Mouse (Mus musculus) liver, embryonic 11.5 days (tissue): ENCODE results near the gene Foxp1. TPM values are rescaled to one million over a fixed set of nuclear protein-coding genes. Genes with fewer than 3 reads are reported as not detected.

Source experiments
- ATAC-seq: fragments of 200-750 bp; cut with Nextera tagmentation; replicated peaks from 2 replicates; pipeline ENCODE4 v1.8.0; 2017; ENCODE audit warnings: moderate number of reproducible peaks, mild to moderate bottlenecking, moderate TSS enrichment, moderate library complexity; ENCODE audit not compliant: low FRiP score
- DNase-seq: peaks from one replicate; pipeline ENCODE4 v3.0.0-alpha.2; 2017; ENCODE audit warnings: low spot score
- H3K27ac ChIP-seq: fragments of 300-500 bp; sonication (generic); 2 replicates; pipeline ENCODE4 v1.5.1; 2014; ENCODE audit warnings: mild to moderate bottlenecking, low read depth, low read length, control low read depth
- H3K27me3 ChIP-seq: fragments of 300-500 bp; sonication (generic); replicated peaks from 2 replicates; pipeline ENCODE4 v1.6.1; 2014; ENCODE audit warnings: low read length, mixed read lengths; ENCODE audit not compliant: control insufficient read depth, insufficient read depth
- H3K36me3 ChIP-seq: fragments of 300-500 bp; sonication (generic); 2 replicates; pipeline ENCODE4 v1.6.1; 2014; ENCODE audit warnings: mild to moderate bottlenecking, low read length, moderate library complexity, mixed read lengths; ENCODE audit not compliant: control insufficient read depth, insufficient read depth
- H3K4me1 ChIP-seq: fragments of 300-500 bp; sonication (generic); replicated peaks from 2 replicates; pipeline ENCODE4 v1.6.1; 2014; ENCODE audit warnings: low read length, mixed read lengths; ENCODE audit not compliant: control insufficient read depth, insufficient read depth
- H3K4me2 ChIP-seq: fragments of 300-500 bp; sonication (generic); 2 replicates; pipeline ENCODE4 v1.6.1; 2014; ENCODE audit warnings: mild to moderate bottlenecking, control low read depth, moderate library complexity
- H3K4me3 ChIP-seq: fragments of 300-500 bp; sonication (generic); 2 replicates; pipeline ENCODE4 v1.5.1; 2014; ENCODE audit warnings: low read depth, low read length, control low read depth
- H3K9ac ChIP-seq: fragments of 300-500 bp; sonication (generic); 2 replicates; pipeline ENCODE4 v1.6.1; 2014; ENCODE audit warnings: low read depth, low read length, control low read depth
- H3K9me3 ChIP-seq: fragments of 300-500 bp; sonication (generic); 2 replicates; pipeline ENCODE4 v1.6.1; 2016; ENCODE audit warnings: low read length, inconsistent platforms, mixed read lengths; ENCODE audit not compliant: control insufficient read depth
- WGBS: fragments of 180-500 bp; shearing (Covaris S2); extraction: QIAGEN DNeasy Blood & Tissue Kit; methylation state at CpG from one replicate; pipeline ENCODE4 v1.1.7; 2014; 5-methylcytosine and 5-hydroxymethylcytosine counted together
- polyA plus RNA-seq: library from polyadenylated mRNA; unstranded; fragments of >200 nt; fragmentation: Nextera tagmentation; extraction: Ambion mirVana; gene quantifications from 2 replicates; pipeline ENCODE4 v1.2.1, GENCODE M21; 2014

Foxp1 gene
- polyA plus RNA-seq, 1 experiment from 2014 or later: 62.1 TPM

GRCm38 (mm10) chr6:99350566-99350965 lies 172.0 kb downstream of the Foxp1 start:
- no peak overlapping the region for H3K4me3 ChIP-seq
- no peak overlapping the region for H3K4me2 ChIP-seq
- H3K9ac ChIP-seq: no peak overlapping the region
- no peak overlapping the region for H3K27ac ChIP-seq
- WGBS: 53% methylated on average over 3 of the region's 3 CpGs
- ATAC-seq: 0 out of 2 replicates have a peak, but pooled peaks have one; percentile 23
- no peak for DNase-seq
- no peaks in the 10 kb centered on the region for H3K9me3 ChIP-seq
- no peaks in the 10 kb centered on the region for H3K27me3 ChIP-seq
- H3K4me1 ChIP-seq: peaks cover 11% of the 10 kb centered on the region
- H3K36me3 ChIP-seq: no peaks in the 10 kb centered on the region

GRCm38 (mm10) chr6:99350156-99350555 lies 172.4 kb downstream of the Foxp1 start:
- 45% methylated on average over 5 of the region's 5 CpGs for WGBS
- no peak overlapping the region for H3K4me2 ChIP-seq
- no peaks in the 10 kb centered on the region for H3K27me3 ChIP-seq
- H3K27ac ChIP-seq: no peak overlapping the region
- no peak for DNase-seq
- no peak overlapping the region for H3K9ac ChIP-seq
- no peak overlapping the region for H3K4me3 ChIP-seq
- peaks cover 11% of the 10 kb centered on the region for H3K4me1 ChIP-seq
- no peaks in the 10 kb centered on the region for H3K36me3 ChIP-seq
- no peaks in the 10 kb centered on the region for H3K9me3 ChIP-seq
- peak; percentile 73 for ATAC-seq

GRCm38 (mm10) chr6:99347836-99348235 lies 174.7 kb downstream of the Foxp1 start:
- Histone ChIP-seq H3K27me3 (no peaks in the 10 kb centered on the region), H3K9ac (no peak overlapping the region), H3K4me1 (peaks cover 11% of the 10 kb centered on the region), H3K4me3 (no peak overlapping the region), H3K9me3 (no peaks in the 10 kb centered on the region), H3K27ac (no peak overlapping the region), H3K4me2 (no peak overlapping the region), H3K36me3 (no peaks in the 10 kb centered on the region)
- no peak for DNase-seq
- 81% methylated on average over 10 of the region's 10 CpGs for whole genome bisulfite sequencing
- no peak for ATAC-seq

- Histone ChIP-seq H3K4me2 (no peak overlapping the region), H3K4me3 (no peak overlapping the region), H3K27me3 (no peaks in the 10 kb centered on the region), H3K4me1 (peaks cover 3% of the 10 kb centered on the region), H3K9me3 (no peaks in the 10 kb centered on the region), H3K27ac (no peak overlapping the region), H3K9ac (no peak overlapping the region), H3K36me3 (no peaks in the 10 kb centered on the region)
- DNase-seq (no peak), ATAC-seq (no peak)
- whole genome bisulfite sequencing: 92% methylated on average over 7 of the region's 7 CpGs
Observed at GRCm38 (mm10) chr6:99344966-99345365, 177.6 kb downstream of the Foxp1 start.

- no peak for DNase-seq
- Histone ChIP-seq H3K9me3 (no peaks in the 10 kb centered on the region), H3K27ac (no peak overlapping the region), H3K4me3 (no peak overlapping the region), H3K36me3 (no peaks in the 10 kb centered on the region), H3K4me1 (no peaks in the 10 kb centered on the region), H3K9ac (no peak overlapping the region), H3K4me2 (no peak overlapping the region), H3K27me3 (no peaks in the 10 kb centered on the region)
- no peak for ATAC-seq
- 87% methylated on average over 3 of the region's 3 CpGs for WGBS
Observed at GRCm38 (mm10) chr6:99344357-99344756, 178.2 kb downstream of the Foxp1 start.

GRCm38 (mm10) chr6:99343815-99344214 lies 178.7 kb downstream of the Foxp1 start:
- DNase-seq (no peak), ATAC-seq (no peak)
- Histone ChIP-seq H3K9me3 (no peaks in the 10 kb centered on the region), H3K4me2 (no peak overlapping the region), H3K27me3 (no peaks in the 10 kb centered on the region), H3K4me3 (no peak overlapping the region), H3K9ac (no peak overlapping the region), H3K36me3 (no peaks in the 10 kb centered on the region), H3K4me1 (no peaks in the 10 kb centered on the region), H3K27ac (no peak overlapping the region)
- WGBS: 84% methylated on average over 3 of the region's 3 CpGs

- ATAC-seq (no peak), DNase-seq (no peak)
- WGBS: 86% methylated on average over 3 of the region's 3 CpGs
- Histone ChIP-seq H3K9ac (no peak overlapping the region), H3K27me3 (no peaks in the 10 kb centered on the region), H3K9me3 (no peaks in the 10 kb centered on the region), H3K4me1 (peaks cover 11% of the 10 kb centered on the region), H3K27ac (no peak overlapping the region), H3K4me3 (no peak overlapping the region), H3K36me3 (no peaks in the 10 kb centered on the region), H3K4me2 (no peak overlapping the region)
Observed at GRCm38 (mm10) chr6:99342416-99342815, 180.1 kb downstream of the Foxp1 start.

GRCm38 (mm10) chr6:99340902-99341301 lies 181.6 kb downstream of the Foxp1 start:
- ATAC-seq (no peak), DNase-seq (no peak)
- H3K9ac ChIP-seq: no peak overlapping the region
- WGBS: 87% methylated on average over 4 of the region's 4 CpGs
- no peak overlapping the region for H3K27ac ChIP-seq
- no peak overlapping the region for H3K4me3 ChIP-seq
- H3K9me3 ChIP-seq: no peaks in the 10 kb centered on the region
- peaks cover 11% of the 10 kb centered on the region for H3K4me1 ChIP-seq
- H3K36me3 ChIP-seq: no peaks in the 10 kb centered on the region
- no peak overlapping the region for H3K4me2 ChIP-seq
- H3K27me3 ChIP-seq: no peaks in the 10 kb centered on the region

GRCm38 (mm10) chr6:99339986-99340721 lies 182.4 kb downstream of the Foxp1 start:
- no peak for DNase-seq
- H3K27ac ChIP-seq: no peak overlapping the region

More at GRCm38 (mm10) chr6:99339986-99340721, 182.4 kb downstream of the Foxp1 start:
- no peaks in the 10 kb centered on the region for H3K27me3 ChIP-seq
- 84% methylated on average over 10 of the region's 10 CpGs for WGBS
- no peaks in the 10 kb centered on the region for H3K9me3 ChIP-seq
- no peak for ATAC-seq
- no peak overlapping the region for H3K4me3 ChIP-seq
- H3K4me2 ChIP-seq: no peak overlapping the region
- no peaks in the 10 kb centered on the region for H3K36me3 ChIP-seq
- H3K9ac ChIP-seq: no peak overlapping the region
- peaks cover 11% of the 10 kb centered on the region for H3K4me1 ChIP-seq
